Comparison of ENCODE assay signal across 9 mouse cellular contexts in the genomic region with DNA sequence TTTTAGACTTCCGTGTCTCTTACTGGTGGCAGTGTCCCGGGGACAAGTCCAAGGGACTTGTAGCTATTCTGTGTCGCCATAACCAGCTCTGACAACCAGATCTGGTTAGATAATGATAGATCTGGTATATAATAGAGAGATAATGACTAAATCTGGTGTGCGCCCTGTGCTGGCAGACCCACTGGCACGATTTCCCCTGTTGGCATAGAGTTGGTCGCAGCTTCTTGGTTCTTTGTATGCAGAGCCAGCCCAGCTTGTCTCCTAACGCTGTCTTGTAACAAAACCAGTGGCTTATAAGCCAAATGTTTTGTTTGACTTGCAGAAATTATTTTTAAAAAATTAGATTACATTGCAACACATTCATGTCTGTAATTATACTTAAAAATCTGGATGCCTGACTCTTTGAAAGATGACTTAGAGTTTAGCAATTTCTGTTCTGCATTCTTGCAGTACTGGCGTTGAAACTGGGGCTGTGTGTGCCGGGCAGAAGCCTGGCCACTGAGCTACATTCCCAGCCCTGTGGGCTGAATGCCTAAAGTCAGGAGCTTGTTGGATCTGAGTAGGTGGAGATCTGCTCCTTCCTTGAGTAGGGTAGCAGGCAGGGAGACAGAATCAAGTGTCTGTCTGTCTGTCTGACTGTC. TPM values are rescaled to one million over a fixed set of nuclear protein-coding genes. Genes with fewer than 3 reads are reported as not detected.
DNase-seq lines count a peak whose midpoint lies in the region; ATAC-seq and TF ChIP-seq lines count a peak whose summit lies in the region.
"Had no signal": no experiment of that assay in that cellular context is flagged by ENCODE, and none has a peak within 500 bp of the region (broad histone marks: within the 10 kb centered on the region; RNA-seq: fewer than 3 reads in every experiment).

No protein-coding gene starts in this region.

- H3K4me3 ChIP-seq in heart, embryonic 12.5 days: no peak overlapping the region
- H3K4me3 ChIP-seq in hindbrain, postnatal 0 days (ENCODE audit: low read length): no peak overlapping the region

- peaks cover 30% of the 10 kb centered on the region for H3K4me1 ChIP-seq in heart, embryonic 12.5 days (replicated peaks)
- no peaks in the 10 kb centered on the region for H3K4me1 ChIP-seq in hindbrain, postnatal 0 days (ENCODE audit: insufficient read depth, low read length)

- H3K36me3 ChIP-seq in heart, embryonic 12.5 days: no peaks in the 10 kb centered on the region
- H3K36me3 ChIP-seq in hindbrain, postnatal 0 days (ENCODE audit: insufficient read depth, low read length): no peaks in the 10 kb centered on the region

- no peak overlapping the region for H3K9ac ChIP-seq in heart, embryonic 12.5 days
- H3K9ac ChIP-seq in hindbrain, postnatal 0 days (replicated peaks; ENCODE audit: low read length): 0 out of 2 replicates have a peak overlapping the region, but pooled peaks have one; percentile 1

- no peaks in the 10 kb centered on the region for H3K27me3 ChIP-seq in heart, embryonic 12.5 days (replicated peaks)
- no peaks in the 10 kb centered on the region for H3K27me3 ChIP-seq in hindbrain, postnatal 0 days (ENCODE audit: insufficient read depth, low read length)

- ATAC-seq in heart, embryonic 12.5 days (ENCODE audit: insufficient number of reproducible peaks, low FRiP score): no peak
- ATAC-seq in hindbrain, postnatal 0 days: peak; percentile 91

- DNase-seq in heart, adult 11 months: peak; percentile 89
- peak; percentile 54 for DNase-seq in 3T3-L1 (ENCODE audit: low read depth, low spot score)
- peak; percentile 78 for DNase-seq in cerebellum, adult 9-10 months
- DNase-seq in hindbrain, postnatal 0 days (ENCODE audit: low spot score): peak; percentile 70
- DNase-seq in thymus, adult 18-20 months: no peak
- DNase-seq in kidney, postnatal 4 days: no peak
- no peak for DNase-seq in spleen, adult 12 weeks (ENCODE audit: low spot score)

- H3K4me2 ChIP-seq in heart, embryonic 12.5 days: no peak overlapping the region
- no peak overlapping the region for H3K4me2 ChIP-seq in hindbrain, postnatal 0 days (ENCODE audit: low read depth, low read length)

- TF ChIP-seq CTCF in hindbrain, postnatal 0 days (IDR thresholded peaks at IDR 0.05; ENCODE audit: low read depth): no peak

- 81% methylated on average over 9 of the region's 9 CpGs for WGBS in heart, embryonic 12.5 days
- 53% methylated on average over 9 of the region's 9 CpGs for WGBS in hindbrain, postnatal 0 days

- H3K9me3 ChIP-seq in heart, embryonic 12.5 days (replicated peaks): no peaks in the 10 kb centered on the region
- no peaks in the 10 kb centered on the region for H3K9me3 ChIP-seq in hindbrain, postnatal 0 days (ENCODE audit: low read length)

- no peak overlapping the region for H3K27ac ChIP-seq in heart, embryonic 12.5 days (ENCODE audit: poor library complexity, severe bottlenecking)
- peak overlapping the region; percentile 80 for H3K27ac ChIP-seq in hindbrain, postnatal 0 days

RNA-seq across cellular contexts. Expression of gene Mthfd1, which starts 9.3 kb away (rescaled TPM):
- polyA plus RNA-seq in heart, embryonic 12.5 days (2016; fragmentation: Nextera tagmentation; extraction: Ambion mirVana): 48.0 and 48.6 TPM in 2 replicates
- 30.9 and 31.3 TPM in 2 replicates for total RNA-seq in hindbrain, postnatal 0 days (2014; rRNA removed)
- polyA plus RNA-seq in hindbrain, postnatal 0 days (2015; fragmentation: Nextera tagmentation; extraction: Ambion mirVana): 33.1 and 37.1 TPM in 2 replicates

RNA-seq across cellular contexts. Expression of gene Tex21, which starts 17.9 kb away (rescaled TPM):
- 0.15 and 0.23 TPM in 2 replicates for polyA plus RNA-seq in heart, embryonic 12.5 days (2016; fragmentation: Nextera tagmentation; extraction: Ambion mirVana)
- not detected in 2 replicates for total RNA-seq in hindbrain, postnatal 0 days (2014; rRNA removed)
- polyA plus RNA-seq in hindbrain, postnatal 0 days (2015; fragmentation: Nextera tagmentation; extraction: Ambion mirVana): not detected in 2 replicates
- polyA plus RNA-seq: stomach, embryonic 14.5 days had no signal

Comparison
In these comparisons a context has a peak if more than half of its experiments do, and no peak if none do; other contexts are left out.
1. DNase-seq: peak in heart, adult 11 months (single experiment), 3T3-L1 (single experiment), cerebellum, adult 9-10 months (single experiment) and hindbrain, postnatal 0 days (single experiment); none in thymus, adult 18-20 months (0 of 2), kidney, postnatal 4 days (0 of 2) and spleen, adult 12 weeks (single experiment).